Mouse (Mus musculus): Measurements from ENCODE around the gene Fnd3c2. TPM values are rescaled to one million over a fixed set of nuclear protein-coding genes. Genes with fewer than 3 reads are reported as not detected.

Gene Fnd3c2
- polyA plus RNA-seq, 1 experiment from 2014 or later = not detected

- Histone ChIP-seq H3K4me1 (ENCODE audit: control insufficient read depth, insufficient read depth, low read length) (no peaks in the 10 kb centered on the region), H3K27ac (ENCODE audit: low read length) (no peak overlapping the region), H3K9me3 (ENCODE audit: control insufficient read depth, low read depth, low read length) (no peaks in the 10 kb centered on the region), H3K27me3 (ENCODE audit: control insufficient read depth, insufficient read depth, low read length) (no peaks in the 10 kb centered on the region), H3K9ac (replicated peaks; ENCODE audit: low read depth, low read length) (no peak overlapping the region), H3K4me3 (ENCODE audit: low read depth, low read length) (no peak overlapping the region), H3K36me3 (ENCODE audit: control insufficient read depth, insufficient read depth, low read length) (peaks cover 3% of the 10 kb centered on the region; the same call in 1 of the 2 replicates), H3K4me2 (replicated peaks; ENCODE audit: low read depth, low read length) (peak overlapping the region; percentile 54)
- no peak for ATAC-seq (ENCODE audit: insufficient number of reproducible peaks, insufficient read depth, low FRiP score, low read depth)
- 40% methylated on average over 4 of the region's 4 CpGs for WGBS
Observed at GRCm38 (mm10) chrX:106190091-106190490, 65.1 kb downstream of the Fnd3c2 start.

- H3K9ac ChIP-seq (replicated peaks; ENCODE audit: low read depth, low read length) = no peak overlapping the region
- H3K27ac ChIP-seq (ENCODE audit: low read length) = no peak overlapping the region
Observed at GRCm38 (mm10) chrX:106189356-106189755, 65.8 kb downstream of the Fnd3c2 start.

GRCm38 (mm10) chrX:106187737-106188136 is 67.4 kb downstream of the Fnd3c2 start:
- H3K4me1 ChIP-seq (ENCODE audit: control insufficient read depth, insufficient read depth, low read length) = no peaks in the 10 kb centered on the region
- H3K27me3 ChIP-seq (ENCODE audit: control insufficient read depth, insufficient read depth, low read length) = no peaks in the 10 kb centered on the region
- H3K9ac ChIP-seq (replicated peaks; ENCODE audit: low read depth, low read length) = peak overlapping the region; percentile 45
- ATAC-seq (ENCODE audit: insufficient number of reproducible peaks, insufficient read depth, low FRiP score, low read depth) = no peak
- no peaks in the 10 kb centered on the region; the same call in 1 of the 2 replicates for H3K36me3 ChIP-seq (ENCODE audit: control insufficient read depth, insufficient read depth, low read length)
- peak overlapping the region; percentile 71; the same call in 1 of the 2 replicates for H3K27ac ChIP-seq (ENCODE audit: low read length)
- peak overlapping the region; percentile 42 for H3K4me3 ChIP-seq (ENCODE audit: low read depth, low read length)
- peak overlapping the region; percentile 54 for H3K4me2 ChIP-seq (replicated peaks; ENCODE audit: low read depth, low read length)
- WGBS = 18% methylated on average over 12 of the region's 12 CpGs
- no peaks in the 10 kb centered on the region for H3K9me3 ChIP-seq (ENCODE audit: control insufficient read depth, low read depth, low read length)

More at GRCm38 (mm10) chrX:106189356-106189755, 65.8 kb downstream of the Fnd3c2 start:
- WGBS = 73% methylated on average over 5 of the region's 5 CpGs
- no peaks in the 10 kb centered on the region for H3K27me3 ChIP-seq (ENCODE audit: control insufficient read depth, insufficient read depth, low read length)
- H3K4me3 ChIP-seq (ENCODE audit: low read depth, low read length) = peak overlapping the region; percentile 42; the same call in 1 of the 2 replicates
- no peaks in the 10 kb centered on the region for H3K4me1 ChIP-seq (ENCODE audit: control insufficient read depth, insufficient read depth, low read length)
- H3K9me3 ChIP-seq (ENCODE audit: control insufficient read depth, low read depth, low read length) = no peaks in the 10 kb centered on the region
- no peak for ATAC-seq (ENCODE audit: insufficient number of reproducible peaks, insufficient read depth, low FRiP score, low read depth)
- H3K4me2 ChIP-seq (replicated peaks; ENCODE audit: low read depth, low read length) = peak overlapping the region; percentile 54
- H3K36me3 ChIP-seq (ENCODE audit: control insufficient read depth, insufficient read depth, low read length) = no peaks in the 10 kb centered on the region; the same call in 1 of the 2 replicates

GRCm38 (mm10) chrX:106186713-106187649 is 68.2 kb downstream of the Fnd3c2 start, which contains the start of gene Pgk1:
Gene Pgk1, plus strand, starts transcription at chrX:106187100.
- Histone ChIP-seq H3K4me1 (ENCODE audit: control insufficient read depth, insufficient read depth, low read length) (no peaks in the 10 kb centered on the region), H3K4me2 (replicated peaks; ENCODE audit: low read depth, low read length) (peak within 1 kb of the TSS; percentile 54), H3K27me3 (ENCODE audit: control insufficient read depth, insufficient read depth, low read length) (no peaks in the 10 kb centered on the region), H3K27ac (ENCODE audit: low read length) (peak within 1 kb of the TSS; percentile 86), H3K36me3 (ENCODE audit: control insufficient read depth, insufficient read depth, low read length) (no peaks in the 10 kb centered on the region), H3K4me3 (ENCODE audit: low read depth, low read length) (peak within 1 kb of the TSS; percentile 42), H3K9me3 (ENCODE audit: control insufficient read depth, low read depth, low read length) (no peaks in the 10 kb centered on the region), H3K9ac (replicated peaks; ENCODE audit: low read depth, low read length) (peak within 1 kb of the TSS; percentile 45)
- peak; percentile 98 for ATAC-seq (ENCODE audit: insufficient number of reproducible peaks, insufficient read depth, low FRiP score, low read depth)
- 16% methylated on average over 51 of the region's 55 CpGs for WGBS

- Histone ChIP-seq H3K4me1 (ENCODE audit: control insufficient read depth, insufficient read depth, low read length) (no peaks in the 10 kb centered on the region), H3K27ac (ENCODE audit: low read length) (peak overlapping the region; percentile 86), H3K36me3 (ENCODE audit: control insufficient read depth, insufficient read depth, low read length) (no peaks in the 10 kb centered on the region), H3K4me3 (ENCODE audit: low read depth, low read length) (no peak overlapping the region), H3K4me2 (replicated peaks; ENCODE audit: low read depth, low read length) (0 out of 2 replicates have a peak overlapping the region, but pooled peaks have one; percentile 26), H3K9me3 (ENCODE audit: control insufficient read depth, low read depth, low read length) (no peaks in the 10 kb centered on the region), H3K9ac (replicated peaks; ENCODE audit: low read depth, low read length) (no peak overlapping the region), H3K27me3 (ENCODE audit: control insufficient read depth, insufficient read depth, low read length) (no peaks in the 10 kb centered on the region)
- WGBS = 20% methylated on average over 5 of the region's 5 CpGs
- ATAC-seq (ENCODE audit: insufficient number of reproducible peaks, insufficient read depth, low FRiP score, low read depth) = 0 out of 2 replicates have a peak, but pooled peaks have one; percentile 14
Observed at GRCm38 (mm10) chrX:106185706-106186105, 69.5 kb downstream of the Fnd3c2 start.

Other genes with a start within 250 kb of the Fnd3c2 start
- 68.6 and 73.6 TPM in 2 replicates for gene Magt1, start 243.5 kb downstream of the Fnd3c2 start, polyA plus RNA-seq (2014; fragmentation: Nextera tagmentation; extraction: Ambion mirVana)
- 392 and 401 TPM in 2 replicates for gene Cox7b, start 239.7 kb downstream of the Fnd3c2 start, polyA plus RNA-seq (2014; fragmentation: Nextera tagmentation; extraction: Ambion mirVana)
- 39.3 and 40.2 TPM in 2 replicates for gene Atp7a, start 228.1 kb downstream of the Fnd3c2 start, polyA plus RNA-seq (2014; fragmentation: Nextera tagmentation; extraction: Ambion mirVana)
- gene Tlr13, start 112.2 kb downstream of the Fnd3c2 start, polyA plus RNA-seq (2014; fragmentation: Nextera tagmentation; extraction: Ambion mirVana) = 0.65 and 1.4 TPM in 2 replicates
- gene Pgk1, start 68.3 kb downstream of the Fnd3c2 start, polyA plus RNA-seq (2014; fragmentation: Nextera tagmentation; extraction: Ambion mirVana) = 345 and 357 TPM in 2 replicates
- 13.7 and 15.0 TPM in 2 replicates for gene Taf9b, start 34.2 kb downstream of the Fnd3c2 start, polyA plus RNA-seq (2014; fragmentation: Nextera tagmentation; extraction: Ambion mirVana)
- 11.6 and 12.9 TPM in 2 replicates for gene Fndc3c1, start 230.0 kb upstream of the Fnd3c2 start, polyA plus RNA-seq (2014; fragmentation: Nextera tagmentation; extraction: Ambion mirVana)